ENCODE assay signal across 21 mouse cellular contexts in the genomic region with DNA sequence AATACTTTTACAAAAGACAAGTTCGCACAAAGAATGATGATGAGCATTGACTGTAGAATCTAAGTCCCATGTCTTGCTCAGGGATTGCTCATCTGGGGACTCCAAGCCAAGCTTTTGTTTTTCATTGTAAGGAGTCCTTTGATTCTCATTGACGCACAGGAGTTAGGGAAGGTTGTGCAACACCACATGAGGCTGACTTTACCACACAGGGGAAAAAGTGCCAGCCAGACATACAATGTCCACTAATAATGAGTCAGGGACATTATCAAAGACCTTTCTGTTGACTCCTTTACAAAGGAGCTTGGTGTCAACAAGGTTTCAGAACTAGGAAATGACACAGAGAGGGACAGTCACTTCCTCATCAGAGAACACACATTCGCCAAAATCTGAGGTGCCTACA.
A peak's percentile ranks its signal among the peaks of the same experiment; 100 is the strongest.
DNase-seq lines count a peak whose midpoint lies in the region; ATAC-seq and TF ChIP-seq lines count a peak whose summit lies in the region.
"Had no signal": no experiment of that assay in that cellular context is flagged by ENCODE, and none has a peak within 500 bp of the region (broad histone marks: within the 10 kb centered on the region; RNA-seq: fewer than 3 reads in every experiment).

No protein-coding gene starts in this region.

- no peak overlapping the region for H3K27ac ChIP-seq in left cerebral cortex, adult 2 months
- H3K27ac ChIP-seq: embryonic facial prominence, embryonic 15.5 days; gastrocnemius, adult 2 months; heart, adult 2 months; hindbrain, embryonic 15.5 days; intestine, embryonic 15.5 days; liver, embryonic 14.5 days; neural tube, embryonic 12.5 days had no signal

- intact Hi-C loops in heart, postnatal 36 days (cut with DNase I) = no loop called here
- intact Hi-C loops in left cerebral cortex, adult 2 months (cut with DNase I) = no loop called here

- peak; percentile 65 for DNase-seq in heart, adult 11 months
- no peak for DNase-seq in heart, postnatal 36 days
- peak; percentile 71 for DNase-seq in 416B (ENCODE audit: low read depth)
- no peak for DNase-seq in spleen, postnatal 14 days (ENCODE audit: low spot score in 2 of 2)
- no peak for DNase-seq in left cerebral cortex, adult 2 months (ENCODE audit: extremely low spot score in 1 of 2, low spot score in 2 of 2)
- DNase-seq: cerebellum, adult 11-12 months; cerebellum, postnatal 14 days; gastrocnemius, adult 2 months; heart, adult 2 months; heart, postnatal 4 days; kidney, postnatal 36 days; thymus, postnatal 36 days had no signal

- peaks cover 4% of the 10 kb centered on the region for H3K36me3 ChIP-seq in myocyte (ENCODE audit: control insufficient read depth, insufficient read depth)
- H3K36me3 ChIP-seq: hindbrain, embryonic 15.5 days; intestine, embryonic 15.5 days; neural tube, embryonic 12.5 days had no signal

- no peaks in the 10 kb centered on the region for H3K79me2 ChIP-seq in myocyte (ENCODE audit: control insufficient read depth, insufficient read depth)

- no peak overlapping the region for H3K4me2 ChIP-seq in myocyte (ENCODE audit: low read depth)
- H3K4me2 ChIP-seq: embryonic facial prominence, embryonic 15.5 days; hindbrain, embryonic 15.5 days; intestine, embryonic 15.5 days; neural tube, embryonic 12.5 days had no signal

- no peak overlapping the region for H3K4me3 ChIP-seq in myocyte
- no peak overlapping the region for H3K4me3 ChIP-seq in left cerebral cortex, adult 2 months
- H3K4me3 ChIP-seq: embryonic facial prominence, embryonic 15.5 days; gastrocnemius, adult 2 months; heart, adult 2 months; hindbrain, embryonic 15.5 days; intestine, embryonic 15.5 days; neural tube, embryonic 12.5 days had no signal

- no peak for TF ChIP-seq POLR2A in myocyte (IDR thresholded peaks at IDR 0.05; ENCODE audit: insufficient read length, low read depth)

- no peak overlapping the region for H3ac ChIP-seq in myocyte (ENCODE audit: control insufficient read depth, insufficient read length)

- no peak for TF ChIP-seq CTCF in left cerebral cortex, adult 2 months (IDR thresholded peaks at IDR 0.05)

- 0 out of 2 replicates have a peak, but pooled peaks have one; percentile 42 for ATAC-seq in common myeloid progenitor, adult 5-6 weeks (replicated peaks; ENCODE audit: low read depth, poor library complexity, severe bottlenecking)
- ATAC-seq: CD4-positive, CD25-positive, alpha-beta regulatory T cell, adult 4 months; intestine, embryonic 15.5 days; lung, postnatal 0 days had no signal

- no peaks in the 10 kb centered on the region for H3K27me3 ChIP-seq in myocyte (ENCODE audit: control insufficient read depth, insufficient read depth, insufficient read length)
- H3K27me3 ChIP-seq: embryonic facial prominence, embryonic 15.5 days; hindbrain, embryonic 15.5 days; intestine, embryonic 15.5 days; neural tube, embryonic 12.5 days had no signal

TF ChIP-seq in myocyte, 11 proteins besides CTCF, POLR2A, EP300 and RAD21:
- TF ChIP-seq CEBPB (IDR thresholded peaks at IDR 0.05; ENCODE audit: insufficient read depth, poor library complexity, severe bottlenecking) (peak; percentile 99), MAX (IDR thresholded peaks at IDR 0.05; ENCODE audit: low read depth) (no peak)
TF ChIP-seq in myocyte: peak in this region for 1.

Comparison
In these comparisons a context has a peak if more than half of its experiments do, and no peak if none do; other contexts are left out.
1. DNase-seq: peak in heart, adult 11 months (single experiment) and 416B (single experiment); none in heart, postnatal 36 days (0 of 2), spleen, postnatal 14 days (0 of 2) and left cerebral cortex, adult 2 months (0 of 2).